Mouse (Mus musculus): ENCODE results near the gene Gdpd3.

Gene Gdpd3

DNA sequence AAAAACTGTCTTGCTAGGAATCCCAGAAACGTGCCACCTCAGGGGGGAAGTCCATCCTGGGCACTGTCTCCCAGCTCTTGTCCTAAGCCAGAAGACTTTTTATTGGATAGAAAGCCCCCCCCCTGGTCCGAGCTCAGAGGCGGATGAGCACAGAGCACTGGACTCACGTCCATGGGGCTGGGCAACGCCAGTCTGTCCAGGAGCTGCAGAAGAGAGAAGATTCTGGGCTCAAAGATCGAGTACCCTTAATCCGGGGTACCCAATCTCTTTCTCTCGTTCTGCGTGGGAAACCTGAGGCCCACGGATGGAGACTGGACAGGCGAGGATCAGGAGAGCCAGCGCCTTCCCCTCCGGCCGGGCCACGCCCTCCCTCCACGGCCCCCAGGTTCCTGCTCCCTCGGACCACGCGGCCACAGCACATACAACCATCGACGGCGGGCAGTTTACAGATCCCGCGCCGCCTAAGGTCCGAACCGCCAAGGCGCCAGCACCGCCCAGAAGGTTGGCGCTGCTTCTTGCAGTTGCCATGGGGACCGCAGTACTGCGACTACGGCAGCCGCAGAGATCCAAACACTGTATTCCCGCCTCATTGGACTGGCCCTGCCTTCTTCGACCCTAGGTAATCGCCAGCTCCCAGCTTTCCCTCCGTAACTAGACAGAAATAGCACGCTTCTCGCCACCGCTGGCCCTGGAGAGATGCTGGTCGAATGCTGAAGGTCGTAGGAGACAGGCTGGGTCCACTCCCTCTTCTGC lies 42.7 kb downstream of the Gdpd3 start:
- DNase-seq: peak; percentile 37 to 38

- DNase-seq: no peak
Measured at GRCm38 (mm10) chr7:126809723-126810369, 43.7 kb downstream of the Gdpd3 start.

DNA sequence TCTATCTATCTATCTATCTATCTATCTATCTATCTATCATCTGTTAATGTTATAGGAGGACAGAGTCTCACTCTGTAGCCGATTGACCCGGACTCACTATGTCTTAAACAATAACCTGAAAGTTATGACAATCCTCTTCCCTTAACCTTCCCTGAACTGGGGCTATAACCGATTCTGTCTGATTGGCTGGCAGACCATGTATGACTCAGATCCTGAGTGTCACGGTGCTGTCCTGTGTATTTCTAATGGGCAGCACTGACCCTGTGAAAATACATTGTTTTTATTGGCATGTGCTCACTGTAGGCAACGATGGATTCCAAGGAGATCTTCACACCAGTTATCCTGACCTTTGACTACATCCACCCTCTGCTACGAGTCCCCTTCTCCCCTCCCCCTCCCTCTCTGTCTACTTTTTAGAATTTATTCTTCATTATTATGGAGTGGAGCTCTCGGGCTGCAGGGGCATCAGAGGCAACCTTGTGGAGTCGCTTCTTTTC lies 49.6 kb downstream of the Gdpd3 start:
- no peak for DNase-seq

DNA sequence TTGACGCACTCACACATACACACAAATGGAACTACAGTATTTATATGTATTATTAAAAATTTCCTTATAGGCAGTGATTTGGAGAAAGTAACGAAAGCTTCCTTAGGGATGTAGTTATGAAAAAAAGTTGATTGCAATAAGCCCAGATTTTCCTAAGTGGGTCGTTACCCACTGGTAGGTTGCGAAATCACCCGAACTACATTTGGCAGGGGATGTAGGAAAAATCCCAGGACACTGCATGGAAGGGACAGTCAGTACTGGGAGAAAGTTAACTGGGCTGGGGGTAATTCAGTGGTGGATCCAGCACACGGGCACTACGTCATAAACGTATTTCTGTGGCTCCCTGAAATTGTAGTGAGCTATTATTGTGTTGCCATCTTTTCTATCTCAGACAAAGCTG lies 50.4 kb downstream of the Gdpd3 start:
- no peak for DNase-seq

GRCm38 (mm10) chr7:126817595-126817994 lies 51.5 kb downstream of the Gdpd3 start:
- no peak for DNase-seq

DNA sequence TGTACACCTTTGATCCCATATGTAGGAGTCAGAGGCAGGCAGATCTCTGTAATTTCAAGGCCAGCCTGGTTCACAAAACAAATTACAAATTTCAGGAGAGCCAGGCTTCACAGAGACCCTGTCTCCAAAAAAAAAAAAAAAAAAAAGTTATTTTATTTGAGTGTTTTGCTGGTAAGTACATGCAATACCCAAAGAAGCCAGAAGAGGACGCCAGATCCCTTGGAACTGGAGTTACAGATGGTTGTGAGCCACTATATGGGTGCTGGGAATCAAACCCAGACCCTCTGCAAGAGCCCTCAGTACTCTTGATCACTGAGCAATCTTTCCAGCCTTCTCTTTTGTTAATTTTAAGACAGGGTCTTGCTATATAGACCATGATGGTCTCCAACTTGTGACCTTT lies 52.7 kb downstream of the Gdpd3 start:
- DNase-seq: no peak

DNA sequence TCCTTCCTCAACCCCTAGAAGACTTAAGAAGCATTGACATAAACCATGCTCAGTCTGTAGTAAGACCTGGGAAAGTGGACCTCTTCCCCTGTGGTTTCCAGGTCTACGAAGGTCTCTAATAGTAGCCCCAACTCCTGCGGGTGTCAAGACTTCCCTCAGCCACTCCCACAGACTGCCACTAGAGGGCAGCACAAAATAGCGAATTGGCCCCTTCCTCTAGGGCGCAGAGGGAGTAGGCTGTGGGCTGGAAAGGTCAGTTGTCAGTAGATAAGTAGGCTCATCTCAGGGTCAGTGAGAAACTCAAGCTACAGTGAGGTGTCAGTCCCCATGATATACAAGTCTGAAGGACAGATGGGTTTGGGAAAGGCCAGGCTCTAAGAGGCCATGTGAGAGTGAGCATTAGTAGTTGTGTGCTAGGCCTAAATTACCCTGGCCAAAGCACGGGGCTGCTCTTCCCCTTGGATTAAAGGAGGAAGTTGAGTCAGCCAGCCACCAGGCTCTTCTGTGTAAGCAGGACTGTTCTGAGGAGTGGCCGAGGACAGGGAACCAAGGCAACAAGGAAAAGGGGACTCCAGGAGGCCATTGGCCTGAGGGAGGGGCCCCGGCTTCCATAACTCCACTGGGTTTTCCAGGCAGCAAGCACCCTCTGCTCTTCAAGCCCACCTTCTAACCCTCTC lies 55.8 kb downstream of the Gdpd3 start:
- DNase-seq: peak; percentile 88 to 90

DNA sequence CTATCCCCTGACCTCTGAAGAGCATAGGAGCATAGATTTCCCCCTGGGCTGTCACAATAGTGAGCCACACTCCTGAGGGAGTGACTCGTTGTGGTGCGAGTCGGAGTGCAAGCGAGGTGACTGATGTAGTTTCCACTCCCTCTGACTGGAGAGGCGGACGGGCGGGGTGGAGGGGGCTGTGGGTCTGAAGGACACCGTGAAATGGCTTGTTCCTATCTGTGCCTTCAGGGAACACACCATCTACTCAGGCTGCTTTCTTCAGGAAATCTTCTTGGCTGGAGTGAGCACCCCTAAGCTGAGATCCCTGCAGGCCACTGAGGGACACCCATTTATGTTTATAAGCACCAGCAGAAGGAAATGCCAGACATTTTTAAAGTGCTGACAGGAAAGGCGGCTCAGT lies 56.6 kb downstream of the Gdpd3 start:
- DNase-seq: no peak

DNA sequence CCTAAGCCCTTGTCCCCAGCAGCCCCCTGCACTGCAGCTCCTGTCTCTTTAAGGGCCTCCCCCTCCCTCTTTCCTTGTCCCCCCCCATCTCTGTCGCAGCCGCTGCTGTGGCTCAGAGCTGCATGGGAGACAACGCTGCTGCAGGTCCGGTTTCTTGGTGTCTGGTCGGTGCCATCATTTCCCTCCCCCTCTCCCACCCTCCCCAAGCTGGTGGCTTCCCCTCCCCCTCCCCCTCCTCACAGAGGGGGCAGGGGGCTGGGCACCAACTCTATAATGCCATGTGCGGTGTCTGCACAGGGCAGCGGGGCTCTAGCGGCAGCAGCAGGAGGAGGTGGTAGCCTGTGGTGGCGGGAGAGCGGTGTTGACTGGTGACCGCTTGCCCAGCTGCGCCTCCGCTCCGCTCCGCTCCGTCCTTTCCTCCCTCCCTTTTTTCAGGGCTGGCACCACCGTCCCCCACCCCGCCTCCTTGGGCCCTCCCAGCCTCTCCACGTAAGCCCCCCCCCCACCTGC lies 57.1 kb downstream of the Gdpd3 start:
- DNase-seq: no peak

GRCm38 (mm10) chr7:126823940-126824339 lies 57.8 kb downstream of the Gdpd3 start:
- DNase-seq: no peak
